Mouse (Mus musculus): ENCODE data around the gene Slc6a8. TPM values are rescaled to one million over a fixed set of nuclear protein-coding genes. Genes with fewer than 3 reads are reported as not detected.

Gene Slc6a8
- polyA plus RNA-seq (2016; fragmentation: Nextera tagmentation; extraction: Ambion mirVana), result 7.3 and 7.7 TPM in 2 replicates

GRCm38 (mm10) chrX:73672879-73673618, at the start of gene Slc6a8:
Slc6a8 (plus strand) TSS chrX:73673150.
- H3K4me1 ChIP-seq, result peaks cover 19% of the 10 kb centered on the region
- no peaks in the 10 kb centered on the region for H3K27me3 ChIP-seq
- H3K4me3 ChIP-seq, result peak within 1 kb of the TSS; percentile 61
- peaks cover 17% of the 10 kb centered on the region; the same call in 1 of the 2 replicates for H3K36me3 ChIP-seq
- peak; percentile 73 for ATAC-seq (ENCODE audit: low FRiP score, low read depth)
- WGBS, result 21% methylated on average over 33 of the region's 72 CpGs
- H3K9ac ChIP-seq (replicated peaks), result peak within 1 kb of the TSS; percentile 80
- H3K9me3 ChIP-seq, result no peaks in the 10 kb centered on the region
- peak within 1 kb of the TSS; percentile 73 for H3K27ac ChIP-seq (replicated peaks)
- peak within 1 kb of the TSS; percentile 66 for H3K4me2 ChIP-seq (replicated peaks)

- Histone ChIP-seq H3K4me2 (replicated peaks) (no peak overlapping the region), H3K27ac (replicated peaks) (no peak overlapping the region), H3K9ac (replicated peaks) (no peak overlapping the region), H3K9me3 (no peaks in the 10 kb centered on the region), H3K4me1 (no peaks in the 10 kb centered on the region), H3K27me3 (no peaks in the 10 kb centered on the region), H3K4me3 (no peak overlapping the region), H3K36me3 (no peaks in the 10 kb centered on the region)
- ATAC-seq (ENCODE audit: low FRiP score, low read depth), result no peak
Observed at GRCm38 (mm10) chrX:73626981-73627380, 46.0 kb upstream of the Slc6a8 start.

- Histone ChIP-seq H3K27me3 (peaks cover 67% of the 10 kb centered on the region), H3K36me3 (no peaks in the 10 kb centered on the region), H3K27ac (replicated peaks) (no peak overlapping the region), H3K4me2 (replicated peaks) (peak overlapping the region; percentile 30), H3K9ac (replicated peaks) (no peak overlapping the region), H3K9me3 (no peaks in the 10 kb centered on the region), H3K4me3 (peak overlapping the region; percentile 18; the same call in 1 of the 2 replicates), H3K4me1 (peaks cover 8% of the 10 kb centered on the region; the same call in 1 of the 2 replicates)
- ATAC-seq (ENCODE audit: low FRiP score, low read depth), result peak; percentile 23; the same call in 1 of the 2 replicates
- WGBS, result 13% methylated on average over 19 of the region's 19 CpGs
Observed at GRCm38 (mm10) chrX:73635425-73635824, 37.5 kb upstream of the Slc6a8 start.

- ATAC-seq (ENCODE audit: low FRiP score, low read depth), result no peak
- Histone ChIP-seq H3K36me3 (no peaks in the 10 kb centered on the region), H3K9me3 (no peaks in the 10 kb centered on the region), H3K4me2 (replicated peaks) (peak overlapping the region; percentile 57), H3K4me1 (peaks cover 8% of the 10 kb centered on the region; the same call in 1 of the 2 replicates), H3K4me3 (peak overlapping the region; percentile 28), H3K27ac (replicated peaks) (no peak overlapping the region), H3K9ac (replicated peaks) (no peak overlapping the region; the same call in 1 of the 2 replicates), H3K27me3 (peaks cover 87% of the 10 kb centered on the region)
- 19% methylated on average over 18 of the region's 19 CpGs for WGBS
Observed at GRCm38 (mm10) chrX:73637415-73637814, 35.5 kb upstream of the Slc6a8 start.

GRCm38 (mm10) chrX:73639255-73639675, 33.7 kb upstream of the Slc6a8 start, which contains the start of gene Dusp9:
Dusp9 (plus strand) TSS chrX:73639419.
- Histone ChIP-seq H3K9ac (replicated peaks) (no peak within 1 kb of the TSS), H3K4me3 (peak within 1 kb of the TSS; percentile 34), H3K4me2 (replicated peaks) (peak within 1 kb of the TSS; percentile 51), H3K36me3 (no peaks in the 10 kb centered on the region), H3K27ac (replicated peaks) (no peak within 1 kb of the TSS), H3K9me3 (no peaks in the 10 kb centered on the region), H3K4me1 (peaks cover 8% of the 10 kb centered on the region; the same call in 1 of the 2 replicates), H3K27me3 (peaks cover 95% of the 10 kb centered on the region)
- WGBS, result 29% methylated on average over 28 of the region's 28 CpGs
- peak; percentile 82 for ATAC-seq (ENCODE audit: low FRiP score, low read depth)

- H3K27ac ChIP-seq (replicated peaks), result no peak overlapping the region
- peaks cover 8% of the 10 kb centered on the region; the same call in 1 of the 2 replicates for H3K4me1 ChIP-seq
- peaks cover 88% of the 10 kb centered on the region for H3K27me3 ChIP-seq
- WGBS, result 22% methylated on average over 41 of the region's 41 CpGs
- no peaks in the 10 kb centered on the region for H3K36me3 ChIP-seq
- H3K9me3 ChIP-seq, result no peaks in the 10 kb centered on the region
- peak overlapping the region; percentile 34 for H3K4me3 ChIP-seq
- no peak for ATAC-seq (ENCODE audit: low FRiP score, low read depth)
- H3K9ac ChIP-seq (replicated peaks), result no peak overlapping the region
- peak overlapping the region; percentile 51 for H3K4me2 ChIP-seq (replicated peaks)
Observed at GRCm38 (mm10) chrX:73639901-73640469, 33.0 kb upstream of the Slc6a8 start.

- Histone ChIP-seq H3K27ac (replicated peaks) (no peak overlapping the region), H3K4me1 (no peaks in the 10 kb centered on the region), H3K27me3 (peaks cover 37% of the 10 kb centered on the region), H3K36me3 (no peaks in the 10 kb centered on the region), H3K9me3 (no peaks in the 10 kb centered on the region), H3K4me2 (replicated peaks) (no peak overlapping the region), H3K4me3 (no peak overlapping the region), H3K9ac (replicated peaks) (no peak overlapping the region)
- ATAC-seq (ENCODE audit: low FRiP score, low read depth), result no peak
- 30% methylated on average over 4 of the region's 4 CpGs for WGBS
Observed at GRCm38 (mm10) chrX:73645121-73645520, 27.8 kb upstream of the Slc6a8 start.

GRCm38 (mm10) chrX:73650869-73651268, 22.1 kb upstream of the Slc6a8 start:
- H3K4me3 ChIP-seq, result no peak overlapping the region
- no peak overlapping the region for H3K4me2 ChIP-seq (replicated peaks)
- H3K9me3 ChIP-seq, result no peaks in the 10 kb centered on the region
- no peak overlapping the region for H3K27ac ChIP-seq (replicated peaks)
- H3K27me3 ChIP-seq, result no peaks in the 10 kb centered on the region
- ATAC-seq (ENCODE audit: low FRiP score, low read depth), result no peak
- no peaks in the 10 kb centered on the region for H3K4me1 ChIP-seq
- no peak overlapping the region for H3K9ac ChIP-seq (replicated peaks)
- H3K36me3 ChIP-seq, result no peaks in the 10 kb centered on the region
- 81% methylated on average over 3 of the region's 3 CpGs for WGBS

- H3K36me3 ChIP-seq, result no peaks in the 10 kb centered on the region
- no peaks in the 10 kb centered on the region for H3K4me1 ChIP-seq
- no peak overlapping the region for H3K9ac ChIP-seq (replicated peaks)
- H3K4me3 ChIP-seq, result no peak overlapping the region
- ATAC-seq (ENCODE audit: low FRiP score, low read depth), result no peak
- no peaks in the 10 kb centered on the region for H3K9me3 ChIP-seq
- 85% methylated on average over 6 of the region's 6 CpGs for WGBS
- H3K4me2 ChIP-seq (replicated peaks), result no peak overlapping the region
- H3K27ac ChIP-seq (replicated peaks), result no peak overlapping the region
- H3K27me3 ChIP-seq, result no peaks in the 10 kb centered on the region
Observed at GRCm38 (mm10) chrX:73653392-73653791, 19.6 kb upstream of the Slc6a8 start.

- no peak overlapping the region for H3K9ac ChIP-seq (replicated peaks)
- ATAC-seq (ENCODE audit: low FRiP score, low read depth), result peak; percentile 74
- H3K4me1 ChIP-seq, result 0 out of 2 replicates have a peak, but pooled peaks cover under 1% of the 10 kb centered on the region
- H3K4me2 ChIP-seq (replicated peaks), result no peak overlapping the region
- no peaks in the 10 kb centered on the region for H3K36me3 ChIP-seq
- 17% methylated on average over 6 of the region's 6 CpGs for WGBS
- H3K9me3 ChIP-seq, result no peaks in the 10 kb centered on the region
- no peaks in the 10 kb centered on the region; the same call in 1 of the 2 replicates for H3K27me3 ChIP-seq
- no peak overlapping the region for H3K27ac ChIP-seq (replicated peaks)
- H3K4me3 ChIP-seq, result no peak overlapping the region
Observed at GRCm38 (mm10) chrX:73654177-73654576, 18.8 kb upstream of the Slc6a8 start.

GRCm38 (mm10) chrX:73655529-73655928, 17.4 kb upstream of the Slc6a8 start:
- Histone ChIP-seq H3K4me1 (0 out of 2 replicates have a peak, but pooled peaks cover 5% of the 10 kb centered on the region), H3K4me3 (no peak overlapping the region), H3K4me2 (replicated peaks) (no peak overlapping the region), H3K9me3 (no peaks in the 10 kb centered on the region), H3K36me3 (no peaks in the 10 kb centered on the region), H3K27me3 (no peaks in the 10 kb centered on the region; the same call in 1 of the 2 replicates), H3K9ac (replicated peaks) (no peak overlapping the region), H3K27ac (replicated peaks) (no peak overlapping the region)
- no peak for ATAC-seq (ENCODE audit: low FRiP score, low read depth)
- 62% methylated on average over 3 of the region's 3 CpGs for WGBS

GRCm38 (mm10) chrX:73658391-73658790, 14.6 kb upstream of the Slc6a8 start:
- ATAC-seq (ENCODE audit: low FRiP score, low read depth), result no peak
- peak overlapping the region; percentile 0; the same call in 1 of the 2 replicates for H3K4me2 ChIP-seq (replicated peaks)

More at GRCm38 (mm10) chrX:73658391-73658790, 14.6 kb upstream of the Slc6a8 start:
- H3K9ac ChIP-seq (replicated peaks), result no peak overlapping the region
- no peak overlapping the region for H3K27ac ChIP-seq (replicated peaks)
- H3K36me3 ChIP-seq, result no peaks in the 10 kb centered on the region
- no peak overlapping the region for H3K4me3 ChIP-seq
- no peaks in the 10 kb centered on the region; the same call in 1 of the 2 replicates for H3K27me3 ChIP-seq
- WGBS, result 48% methylated on average over 7 of the region's 7 CpGs
- H3K4me1 ChIP-seq, result 0 out of 2 replicates have a peak, but pooled peaks cover 5% of the 10 kb centered on the region
- H3K9me3 ChIP-seq, result no peaks in the 10 kb centered on the region

All from midbrain, embryonic 12.5 days (tissue).